Mouse (Mus musculus) lung, postnatal 36 days (tissue): Measurements from ENCODE around the gene Nf1.

Experiments
- DNase-seq: peaks from one replicate; pipeline ENCODE4 v3.0.0; 2022; ENCODE audit warnings: mixed read lengths

The Nf1 gene

DNA sequence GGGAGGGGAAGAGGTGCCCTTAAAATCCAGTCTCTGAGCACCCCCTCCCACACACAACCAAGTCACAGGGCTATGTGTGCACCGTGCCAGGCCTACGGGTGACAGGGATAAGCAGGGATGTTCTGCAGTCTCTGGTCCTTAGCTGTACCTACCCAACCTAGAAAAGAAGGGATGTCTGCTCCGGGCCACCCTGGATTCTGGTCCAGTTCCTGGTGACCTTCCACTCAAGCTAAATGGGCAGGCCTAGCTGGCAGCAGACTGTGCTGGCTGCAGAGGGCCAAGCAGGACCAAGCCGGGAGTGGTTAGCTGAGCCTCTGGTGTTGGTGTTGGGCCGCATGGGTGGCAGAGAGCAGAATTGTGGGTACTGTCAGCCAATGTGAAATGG, 252.1 kb downstream of the Nf1 start:
- no peak for DNase-seq

DNA sequence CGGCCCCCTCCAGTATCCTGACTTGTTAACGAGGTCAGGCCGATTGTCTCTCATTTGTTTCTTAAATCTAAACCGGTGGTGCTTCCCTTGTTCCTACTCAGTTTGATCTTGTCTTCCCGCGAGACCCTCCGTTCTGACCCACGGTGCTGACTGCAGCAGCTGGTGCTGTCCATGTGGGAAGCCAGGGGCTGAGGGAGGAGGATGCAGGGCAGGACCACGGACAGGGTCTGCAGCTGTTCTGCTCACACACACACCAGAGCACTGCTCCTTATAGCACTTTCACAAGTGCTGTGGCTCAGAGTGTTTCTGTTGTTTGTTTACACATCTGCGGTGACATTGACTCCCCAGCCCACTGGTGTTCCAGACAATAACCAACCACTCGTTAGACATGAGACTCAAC, 254.0 kb downstream of the Nf1 start:
- DNase-seq = no peak

DNA sequence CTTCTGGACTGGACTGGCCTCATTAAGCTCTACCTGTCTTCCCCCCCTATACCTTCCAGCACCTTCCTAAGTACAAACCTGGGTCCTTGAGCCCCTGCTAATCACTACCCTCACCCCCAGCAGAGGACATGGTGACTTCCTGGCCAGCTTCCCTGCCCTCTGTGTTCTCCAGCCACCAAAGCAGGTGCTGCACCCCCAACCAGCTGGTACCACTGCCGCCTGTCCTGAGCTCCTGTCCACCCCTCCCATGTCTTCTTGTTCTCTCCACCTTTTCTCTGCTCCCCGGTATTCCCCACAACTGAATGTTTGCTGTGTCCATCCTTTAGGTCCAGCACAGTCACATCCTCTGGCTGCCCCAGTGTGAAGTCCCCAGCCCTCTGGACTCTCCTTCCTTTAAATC, 271.0 kb downstream of the Nf1 start:
- DNase-seq = no peak

DNA sequence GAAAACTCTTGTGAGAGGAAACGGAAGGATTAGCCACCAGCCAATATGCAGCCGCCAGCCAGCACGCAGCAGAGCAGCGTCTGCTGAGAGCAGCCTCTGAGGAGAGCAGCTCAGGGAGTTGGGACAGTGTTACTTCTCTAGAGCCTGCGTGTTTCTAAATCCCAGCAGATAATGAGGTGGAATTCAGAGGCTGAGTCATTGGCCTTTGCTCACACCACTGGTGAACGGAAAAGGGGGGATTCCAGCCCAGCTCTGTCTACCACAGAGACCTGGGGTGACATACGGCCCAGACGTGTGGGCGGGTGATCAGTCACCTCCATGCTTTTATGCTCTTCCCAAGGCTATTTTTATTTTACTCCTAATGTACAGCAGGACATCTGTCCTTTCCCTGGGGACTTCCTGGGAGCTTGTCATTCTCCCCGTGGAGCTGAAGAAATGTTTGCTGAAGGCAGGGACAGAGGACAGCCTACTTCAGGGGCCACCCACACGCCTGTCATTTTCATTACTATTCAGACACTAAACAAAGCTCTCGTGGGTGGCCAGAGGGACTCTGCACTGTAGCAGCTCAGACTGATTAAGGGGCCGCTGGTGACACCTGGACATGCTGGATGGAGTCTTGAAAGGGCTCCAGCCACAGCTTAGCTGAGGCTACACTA, 271.6 kb downstream of the Nf1 start:
- no peak for DNase-seq

DNA sequence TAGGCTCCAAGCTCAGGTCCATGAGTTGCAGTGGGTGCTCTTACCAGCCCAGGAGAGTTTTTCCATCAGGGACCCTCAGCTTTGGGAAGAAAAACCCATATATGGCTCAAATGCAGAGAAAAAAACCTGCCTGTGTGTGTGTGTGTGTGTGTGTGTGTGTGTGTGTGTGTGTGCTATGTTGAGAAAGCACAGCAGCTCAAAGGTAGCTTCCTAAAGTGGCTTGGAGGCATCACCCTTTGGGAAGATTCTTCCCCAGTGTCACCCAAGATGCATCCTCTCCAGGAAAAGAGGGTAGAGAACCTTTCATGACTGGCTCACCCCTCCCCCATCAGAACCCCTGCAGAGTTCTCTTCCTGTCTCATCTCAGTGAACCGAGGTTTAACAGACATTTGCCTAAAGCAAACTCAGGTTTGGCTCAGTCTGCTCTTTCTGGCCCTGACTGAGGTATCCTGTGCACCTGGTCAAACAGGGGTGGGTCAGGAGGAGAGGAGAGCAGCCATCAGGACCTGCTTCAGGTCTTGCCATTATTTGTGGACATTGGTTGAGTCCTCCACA, 272.6 kb downstream of the Nf1 start:
- DNase-seq = no peak

DNA sequence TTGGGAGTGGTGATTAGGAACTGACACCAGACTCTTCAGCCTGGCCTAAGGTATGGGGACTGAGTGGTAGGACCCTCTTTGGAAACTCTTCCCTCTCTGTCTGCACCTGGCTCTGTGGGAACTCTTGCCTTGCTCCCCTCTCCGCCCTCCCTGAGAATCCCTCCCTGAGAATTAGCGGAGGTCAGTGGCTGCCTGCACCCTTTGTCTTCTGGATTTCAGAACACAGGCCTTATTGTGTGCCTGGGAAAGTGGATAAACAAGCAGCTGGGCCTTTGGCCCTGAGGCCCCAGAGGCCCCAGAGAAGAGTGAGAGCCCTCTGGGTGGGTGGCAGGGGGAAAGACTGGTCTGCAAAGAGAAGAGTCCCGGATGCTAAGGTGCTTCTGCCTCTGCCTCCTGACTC, 273.6 kb downstream of the Nf1 start:
- DNase-seq = no peak

DNA sequence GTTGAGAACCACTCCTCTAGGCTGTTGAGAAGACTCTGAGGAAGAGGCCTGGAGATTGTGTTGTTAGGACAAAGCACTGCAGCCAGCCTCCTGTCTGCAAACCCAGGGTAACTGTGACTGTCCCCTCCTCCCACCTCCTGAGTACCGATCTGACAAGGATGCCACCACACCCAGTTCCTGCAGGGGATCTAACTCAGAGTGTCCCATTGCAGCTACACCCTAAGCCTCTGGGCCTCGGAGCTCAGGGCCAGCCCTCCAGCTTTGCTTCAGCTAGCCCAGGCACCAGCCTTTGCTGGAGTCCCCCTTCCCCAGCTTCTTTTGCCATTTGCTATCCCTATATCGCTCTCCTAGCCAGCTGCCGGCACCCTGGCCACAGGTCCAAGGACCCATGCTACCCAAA, 274.2 kb downstream of the Nf1 start:
- DNase-seq = no peak

DNA sequence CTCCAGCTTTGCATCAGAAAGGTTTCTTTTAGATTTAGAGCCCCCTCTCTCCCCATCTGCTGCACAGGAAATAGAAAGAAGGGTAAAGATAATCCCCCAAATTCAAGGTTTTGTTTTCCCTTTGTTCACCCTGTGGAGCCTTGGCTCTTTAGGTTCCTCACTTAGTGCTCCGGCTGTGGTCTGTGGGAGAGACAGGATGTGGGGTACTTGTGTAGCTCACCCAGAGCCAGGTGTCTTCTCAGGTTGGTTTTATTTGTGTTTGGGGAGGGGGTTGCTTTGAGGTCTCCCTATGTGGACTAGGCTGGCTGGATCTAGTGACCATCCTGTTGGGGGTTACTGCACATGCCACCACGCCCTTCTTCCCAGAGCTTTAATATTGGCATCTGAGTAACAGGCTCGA, 275.4 kb downstream of the Nf1 start:
- no peak for DNase-seq

DNA sequence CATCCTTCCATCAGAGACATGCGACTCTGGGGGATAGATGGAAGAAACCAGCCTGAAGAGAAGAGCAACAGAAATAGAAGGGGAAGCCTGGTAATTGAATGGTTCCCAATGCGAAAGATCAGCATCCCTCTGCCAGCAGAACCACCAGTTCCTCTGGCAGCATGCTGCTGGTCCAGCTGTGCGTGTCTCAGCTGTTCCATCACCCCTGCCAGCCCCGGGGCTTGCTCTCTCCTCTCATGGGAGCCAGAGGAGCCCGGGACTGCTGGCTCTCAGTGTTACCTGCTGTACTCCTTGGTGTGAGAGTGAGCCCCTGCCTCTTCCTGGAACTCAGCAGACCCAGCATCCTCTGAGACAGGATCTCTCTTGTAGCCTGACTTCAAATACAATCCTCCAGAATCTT, 276.4 kb downstream of the Nf1 start:
- DNase-seq = no peak

DNA sequence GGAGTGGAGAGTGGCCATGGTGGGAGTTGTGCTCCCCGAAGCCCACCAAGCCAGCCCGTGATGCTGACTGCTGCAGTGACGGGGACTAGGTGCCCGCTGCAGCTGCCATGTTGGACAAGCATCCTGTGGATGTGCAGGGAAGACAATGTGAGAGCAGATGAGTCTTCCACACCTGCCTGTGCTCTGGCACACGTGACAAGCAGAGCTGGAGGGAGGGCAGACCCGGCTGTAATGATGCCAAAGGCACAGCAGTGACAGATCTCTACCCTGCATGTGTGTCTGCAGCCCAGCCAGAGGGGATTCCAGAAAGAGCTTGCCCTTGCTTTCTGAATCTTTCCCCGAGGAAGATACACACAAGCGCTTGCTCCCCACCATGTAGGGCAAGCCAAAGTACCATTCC, 278.5 kb downstream of the Nf1 start:
- DNase-seq = no peak

DNA sequence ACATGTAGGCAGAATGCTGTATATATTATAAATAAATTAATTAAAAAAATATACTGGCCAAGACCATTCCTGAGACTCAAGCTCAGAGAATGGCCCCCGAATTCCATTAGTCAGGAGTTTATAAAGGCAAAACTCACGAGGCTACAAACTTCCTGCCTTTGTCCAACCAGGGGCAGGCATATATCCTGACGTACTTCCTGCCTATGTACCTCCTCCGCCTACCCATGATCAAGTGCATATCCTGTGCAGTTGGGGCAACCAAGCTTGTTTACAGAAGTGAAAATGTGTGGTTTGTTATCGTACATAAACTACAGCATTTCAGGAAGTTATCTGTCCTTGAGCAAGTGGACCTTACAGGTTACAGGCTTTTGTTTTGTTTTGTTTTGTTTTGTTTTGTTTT, 283.5 kb downstream of the Nf1 start:
- DNase-seq = peak; percentile 71

DNA sequence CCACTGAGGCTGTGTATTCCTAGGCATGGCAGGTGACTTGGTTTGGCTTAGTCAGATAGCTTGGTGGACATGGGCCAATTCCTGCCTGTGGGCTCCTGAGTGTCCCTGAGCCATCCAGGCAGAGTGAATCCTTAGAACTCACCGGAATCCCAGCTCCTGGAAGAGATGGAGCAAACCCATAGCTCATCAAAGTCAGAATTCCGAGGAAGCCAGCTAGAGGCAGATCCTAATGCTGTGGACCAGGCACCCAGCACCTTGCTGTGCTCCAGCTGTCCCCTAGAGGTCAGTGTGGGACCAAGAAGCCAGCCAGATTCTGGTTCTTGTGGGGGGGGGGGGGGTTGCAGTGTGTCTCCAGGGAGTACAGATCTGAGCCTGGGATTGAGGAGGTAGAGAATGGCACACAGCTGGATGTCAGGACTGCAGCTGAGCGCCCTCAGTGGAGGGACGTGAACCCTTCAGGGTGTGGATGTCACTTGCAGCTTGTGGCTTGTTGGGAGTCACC, 285.4 kb downstream of the Nf1 start:
- peak; percentile 85 for DNase-seq

DNA sequence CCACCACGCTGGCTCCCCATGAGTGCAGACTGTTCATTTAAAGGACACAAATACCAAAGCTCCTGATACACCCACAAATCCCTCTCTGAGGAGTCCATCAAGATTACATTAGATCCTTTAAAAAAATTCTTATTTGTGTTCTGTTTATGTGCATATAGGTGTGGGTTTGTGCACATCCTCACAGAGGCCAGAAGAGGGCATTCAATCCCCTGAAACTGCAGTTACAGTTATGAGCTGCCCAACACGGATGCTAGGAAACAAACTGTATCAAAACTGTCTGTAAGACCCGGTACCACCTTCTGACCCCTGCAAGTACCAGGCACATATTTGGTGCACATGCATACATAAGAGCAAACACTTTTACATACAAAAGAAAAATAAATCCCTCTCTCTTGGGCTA, 289.2 kb downstream of the Nf1 start:
- no peak for DNase-seq

DNA sequence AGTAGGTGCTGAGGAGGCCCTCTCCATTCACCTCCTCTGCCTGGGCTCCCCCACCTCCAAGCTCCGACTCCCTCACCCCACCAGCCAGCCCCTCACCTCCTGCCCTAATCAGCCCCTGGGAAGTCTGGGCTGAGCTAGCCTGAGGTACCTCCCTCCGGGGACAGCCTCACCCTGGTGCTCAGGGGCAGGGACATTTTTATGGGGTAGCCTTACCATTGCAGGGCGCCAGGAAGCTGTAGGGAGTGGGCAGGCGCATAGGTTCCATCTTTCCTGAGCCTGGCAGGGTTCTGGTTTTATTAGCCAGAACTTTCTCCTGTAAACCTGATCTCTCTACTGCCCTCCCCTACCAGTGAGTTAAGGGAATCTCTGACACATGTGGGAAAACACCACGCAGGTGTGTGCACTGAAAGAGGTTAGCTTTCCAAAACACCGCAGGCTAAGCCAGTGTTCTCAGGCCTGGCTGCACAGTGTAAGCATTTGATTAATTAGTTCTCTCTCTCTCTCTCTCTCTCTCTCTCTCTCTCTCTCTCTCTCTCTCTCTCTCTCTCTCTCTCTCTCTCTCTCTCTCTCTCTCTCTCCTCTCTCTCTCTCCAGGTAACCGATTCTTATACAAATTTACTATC, 290.4 kb downstream of the Nf1 start:
- DNase-seq = no peak

DNA sequence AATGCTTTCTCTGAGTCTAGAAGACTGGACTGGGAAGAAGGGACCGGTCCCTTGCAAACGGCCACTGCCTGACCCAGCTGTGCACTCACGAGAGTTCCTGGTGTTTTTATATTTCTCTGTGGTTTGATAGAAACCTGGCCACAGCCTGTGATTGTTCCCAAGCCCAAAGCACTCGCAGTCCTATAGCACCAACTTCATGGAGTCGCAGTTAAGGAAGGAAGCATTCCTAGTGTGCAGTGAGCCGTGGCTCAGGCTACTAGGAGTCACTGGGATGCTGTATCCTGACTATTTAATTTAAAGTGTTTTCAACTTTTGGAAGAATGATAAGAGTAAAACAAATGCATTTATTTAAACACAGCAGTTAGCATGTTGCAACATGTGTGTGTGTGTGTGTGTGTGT, 291.0 kb downstream of the Nf1 start:
- DNase-seq = no peak
